Mouse (Mus musculus) bone marrow, adult 2 months (tissue): ENCODE results near the gene Tnfrsf25. TPM values are rescaled to one million over a fixed set of nuclear protein-coding genes. Genes with fewer than 3 reads are reported as not detected.

Experiments used
- H3K27ac ChIP-seq: fragments of 200-500 bp; 2 replicates; pipeline ENCODE4 v1.5.1; 2012; ENCODE audit warnings: low read depth, mild to moderate bottlenecking, control low read depth, inconsistent platforms, low read length; ENCODE audit not compliant: control insufficient read depth, poor library complexity, insufficient read depth
- H3K4me1 ChIP-seq: fragments of 200-500 bp; 2 replicates; pipeline ENCODE4 v1.6.1; 2011; ENCODE audit warnings: low read length; ENCODE audit not compliant: control insufficient read depth, insufficient read depth
- H3K4me3 ChIP-seq: fragments of 200-500 bp; replicated peaks from 2 replicates; pipeline ENCODE3; 2011; ENCODE audit warnings: mild to moderate bottlenecking, low read depth, low read length, control low read depth; ENCODE audit not compliant: control insufficient read depth
- CTCF ChIP-seq: fragments of 200-500 bp; IDR thresholded peaks from 2 replicates; pipeline ENCODE4 v1.5.1; 2011; ENCODE audit warnings: low read length, control low read depth; ENCODE audit not compliant: control insufficient read depth, insufficient read depth
- POLR2A ChIP-seq: fragments of 200-500 bp; IDR thresholded peaks from 2 replicates; pipeline ENCODE4 v1.6.1; 2011; ENCODE audit warnings: low read depth, mild to moderate bottlenecking, control low read depth, low read length, borderline replicate concordance; ENCODE audit not compliant: control insufficient read depth
- WGBS: fragments of 180-500 bp; shearing (Covaris S2); methylation state at CpG from one replicate; pipeline ENCODE4 v1.1.7; 2018; 5-methylcytosine and 5-hydroxymethylcytosine counted together
- polyA plus RNA-seq: library from polyadenylated mRNA; stranded (reverse); fragments of >200 nt; gene quantifications from 2 replicates; pipeline ENCODE4 v1.2.4, GENCODE M21; 2011; ENCODE audit warnings: low replicate concordance; ENCODE audit not compliant: missing spikeins, insufficient read depth, insufficient read length

The Tnfrsf25 gene
- polyA plus RNA-seq, 1 experiment, result 3.3 TPM

DNA sequence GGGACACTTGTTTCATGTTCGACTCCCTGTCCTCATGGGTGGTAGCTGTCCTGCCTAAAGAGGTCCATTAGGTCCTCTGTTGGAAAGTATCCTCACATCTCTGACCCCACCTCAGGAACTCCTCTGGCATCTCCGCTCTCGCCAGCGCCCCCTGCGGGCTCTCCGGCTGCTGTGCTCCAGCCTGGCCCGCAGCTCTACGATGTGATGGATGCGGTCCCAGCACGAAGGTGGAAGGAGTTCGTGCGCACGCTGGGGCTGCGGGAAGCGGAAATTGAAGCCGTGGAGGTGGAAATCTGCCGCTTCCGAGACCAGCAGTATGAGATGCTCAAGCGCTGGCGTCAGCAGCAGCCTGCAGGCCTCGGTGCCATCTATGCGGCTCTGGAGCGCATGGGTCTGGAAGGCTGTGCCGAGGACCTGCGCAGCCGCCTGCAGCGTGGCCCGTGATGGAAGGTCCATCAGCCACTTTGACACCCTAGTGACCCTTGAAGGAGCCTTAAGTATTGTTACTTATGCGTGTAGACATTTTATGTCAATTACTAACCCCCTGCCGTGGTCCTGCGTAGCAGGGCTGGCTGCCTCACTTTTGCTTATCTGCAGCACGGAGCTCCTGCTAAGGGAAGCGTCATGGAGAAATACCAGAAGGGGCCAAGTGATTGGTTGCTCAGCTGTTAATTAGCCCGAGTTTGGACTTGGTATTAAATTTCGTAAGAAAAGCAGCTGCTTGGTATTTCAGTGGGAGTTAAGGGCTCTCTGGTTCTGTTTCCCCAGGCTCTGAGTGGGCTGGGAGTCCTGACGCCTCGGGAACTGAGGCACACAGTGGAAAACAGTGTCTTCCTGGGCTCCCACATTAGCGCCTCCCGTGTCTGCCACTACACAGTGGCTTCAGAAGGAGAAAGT, 3.9 kb downstream of the Tnfrsf25 start:
- Histone ChIP-seq H3K27ac (no peak overlapping the region), H3K4me3 (no peak overlapping the region), H3K4me1 (no peaks in the 10 kb centered on the region)
- 62% methylated on average over 39 of the region's 39 CpGs for WGBS
- peak; percentile 28; the same call in 1 of the 2 replicates for TF ChIP-seq CTCF
- no peak for TF ChIP-seq POLR2A

DNA sequence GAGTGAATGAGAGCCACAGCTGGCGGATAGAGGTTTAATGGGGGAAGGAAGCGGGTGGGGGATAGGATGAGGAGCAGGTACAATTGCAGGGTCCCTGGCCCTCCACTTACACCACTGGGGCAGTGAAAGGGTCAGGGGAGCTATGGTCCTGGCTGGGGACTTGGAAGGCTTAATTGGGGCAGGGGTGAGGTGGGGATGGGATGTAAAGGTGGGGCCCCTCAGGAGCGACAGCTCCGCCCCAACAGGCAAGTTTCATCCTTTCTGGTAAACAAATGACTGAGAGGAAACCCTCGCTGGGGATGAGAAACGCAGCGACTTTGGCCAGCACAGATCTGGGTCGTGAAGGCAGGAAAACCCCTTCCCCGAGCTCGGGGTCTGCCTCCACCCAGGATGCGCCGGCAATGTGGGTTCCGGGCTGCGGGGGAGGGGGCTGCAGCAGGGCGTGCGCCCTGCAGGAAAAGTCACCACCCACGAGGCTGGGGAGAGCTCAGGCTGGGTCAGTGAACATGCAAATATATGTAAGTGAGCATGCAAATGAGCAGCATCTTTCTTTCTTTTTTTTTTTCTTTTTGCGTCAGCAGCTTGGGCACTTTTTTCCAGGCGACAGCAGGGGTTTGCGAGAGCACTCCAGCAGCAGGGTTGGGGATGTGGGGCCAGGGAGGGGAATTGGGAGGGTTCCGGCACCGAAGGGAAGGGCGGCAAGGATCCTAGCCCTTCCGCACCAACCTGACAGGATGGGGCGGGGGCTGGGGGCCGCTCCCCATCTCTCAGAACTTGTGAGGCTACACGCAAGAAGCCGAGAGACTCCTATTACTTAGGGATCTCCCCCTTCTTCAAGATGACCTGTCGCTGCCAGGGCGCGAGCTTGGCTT, 4.8 kb downstream of the Tnfrsf25 start:
- TF ChIP-seq POLR2A (no peak), CTCF (no peak)
- Histone ChIP-seq H3K4me1 (no peaks in the 10 kb centered on the region), H3K4me3 (no peak overlapping the region), H3K27ac (no peak overlapping the region)
- WGBS, result 8% methylated on average over 31 of the region's 31 CpGs

DNA sequence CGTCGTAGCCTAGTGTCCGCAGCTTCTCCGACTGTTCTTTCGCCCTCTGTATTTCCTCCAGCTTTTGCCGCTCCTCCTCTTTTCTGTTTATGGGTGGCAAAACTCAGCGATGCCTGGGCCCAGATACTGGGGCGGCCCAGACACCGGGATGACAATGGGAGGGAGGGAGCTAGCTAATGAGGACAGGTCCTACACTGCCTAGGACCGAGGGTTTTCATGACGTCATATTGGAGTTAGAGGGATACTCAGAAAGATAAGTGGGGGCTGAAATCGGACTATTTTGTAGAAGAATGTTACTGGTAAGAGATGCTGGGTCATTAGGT, 5.4 kb downstream of the Tnfrsf25 start:
- Histone ChIP-seq H3K27ac (no peak overlapping the region), H3K4me3 (no peak overlapping the region), H3K4me1 (no peaks in the 10 kb centered on the region)
- TF ChIP-seq CTCF (no peak), POLR2A (no peak)
- 3% methylated on average over 12 of the region's 12 CpGs for WGBS

DNA sequence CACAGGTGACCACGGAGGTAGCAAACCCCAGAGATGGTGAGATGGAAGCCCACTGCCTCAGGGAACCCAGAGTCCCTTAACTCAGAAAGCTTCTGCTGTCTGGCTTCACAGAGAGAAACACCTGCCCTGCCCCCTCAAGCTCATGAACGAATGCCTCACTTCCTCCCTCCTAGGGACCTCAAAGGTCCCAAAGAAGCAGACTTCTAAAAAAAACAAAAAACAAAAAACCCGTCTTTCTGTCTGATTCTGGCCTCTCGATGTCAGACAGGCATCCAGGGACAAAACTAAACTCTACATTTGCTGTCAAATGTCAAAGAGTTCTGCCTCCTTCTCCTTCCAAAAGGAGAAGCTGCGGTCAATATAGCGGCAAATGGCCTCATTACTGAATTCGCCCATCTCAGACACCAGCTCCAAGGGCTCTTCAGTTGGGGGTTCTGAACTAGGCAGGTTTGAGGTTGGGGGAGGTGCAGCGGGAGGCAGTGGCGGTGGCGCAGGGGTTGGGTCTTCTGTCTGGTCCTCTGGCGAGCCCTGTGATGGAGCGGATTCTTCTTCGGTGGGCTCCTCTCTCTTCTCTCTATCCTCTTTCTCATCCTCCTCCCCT, 8.7 kb downstream of the Tnfrsf25 start:
- 3% methylated on average over 13 of the region's 13 CpGs for WGBS
- H3K4me3 ChIP-seq, result no peak overlapping the region
- no peak overlapping the region for H3K27ac ChIP-seq
- H3K4me1 ChIP-seq, result no peaks in the 10 kb centered on the region
- TF ChIP-seq POLR2A (no peak), CTCF (no peak)

DNA sequence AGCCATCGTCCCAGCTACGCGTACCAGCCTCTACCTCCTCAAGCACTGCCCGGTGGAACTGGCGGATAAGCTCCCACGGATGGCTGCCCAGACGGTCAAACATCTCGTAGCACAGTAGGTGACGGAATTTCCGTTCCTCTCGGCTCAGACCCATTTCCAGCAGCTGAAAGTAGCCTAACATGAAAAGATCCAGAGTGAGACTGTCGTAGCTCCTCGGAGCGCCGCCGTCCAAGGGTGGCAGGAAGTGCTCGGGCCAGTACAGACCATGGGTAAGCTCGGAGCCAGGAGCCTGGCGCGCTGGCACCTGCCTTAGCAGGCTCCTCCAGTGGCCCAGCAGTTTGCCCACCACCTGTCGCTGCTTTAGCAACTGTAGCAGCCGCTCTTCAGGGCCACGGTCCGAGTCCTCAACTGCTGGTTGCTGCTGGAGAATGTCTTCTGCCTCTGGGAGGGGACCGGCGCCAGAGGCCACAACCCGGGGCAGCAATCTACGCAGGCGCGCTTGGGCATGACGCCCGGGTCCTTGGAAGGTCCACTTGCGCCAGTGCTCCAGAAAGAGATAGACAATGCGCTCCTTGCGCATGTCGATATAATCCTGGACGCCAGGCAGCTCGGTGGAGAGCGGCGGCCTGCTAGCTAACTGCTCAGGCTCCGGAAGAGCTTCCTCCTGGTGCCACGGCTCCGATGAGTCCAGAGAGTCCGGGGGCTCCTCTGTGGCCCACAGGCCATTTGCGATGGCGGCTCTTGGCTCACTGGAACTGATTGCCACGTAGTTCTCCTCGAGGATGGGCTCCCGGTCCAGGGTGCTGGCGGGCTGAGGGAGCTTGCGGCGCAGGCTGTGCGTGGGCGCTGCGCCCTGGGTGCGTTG, 9.7 kb downstream of the Tnfrsf25 start:
- H3K27ac ChIP-seq, result no peak overlapping the region
- H3K4me3 ChIP-seq, result peak overlapping the region; percentile 12
- TF ChIP-seq CTCF, result no peak
- TF ChIP-seq POLR2A, result no peak
- H3K4me1 ChIP-seq, result no peaks in the 10 kb centered on the region
- 4% methylated on average over 56 of the region's 56 CpGs for WGBS

DNA sequence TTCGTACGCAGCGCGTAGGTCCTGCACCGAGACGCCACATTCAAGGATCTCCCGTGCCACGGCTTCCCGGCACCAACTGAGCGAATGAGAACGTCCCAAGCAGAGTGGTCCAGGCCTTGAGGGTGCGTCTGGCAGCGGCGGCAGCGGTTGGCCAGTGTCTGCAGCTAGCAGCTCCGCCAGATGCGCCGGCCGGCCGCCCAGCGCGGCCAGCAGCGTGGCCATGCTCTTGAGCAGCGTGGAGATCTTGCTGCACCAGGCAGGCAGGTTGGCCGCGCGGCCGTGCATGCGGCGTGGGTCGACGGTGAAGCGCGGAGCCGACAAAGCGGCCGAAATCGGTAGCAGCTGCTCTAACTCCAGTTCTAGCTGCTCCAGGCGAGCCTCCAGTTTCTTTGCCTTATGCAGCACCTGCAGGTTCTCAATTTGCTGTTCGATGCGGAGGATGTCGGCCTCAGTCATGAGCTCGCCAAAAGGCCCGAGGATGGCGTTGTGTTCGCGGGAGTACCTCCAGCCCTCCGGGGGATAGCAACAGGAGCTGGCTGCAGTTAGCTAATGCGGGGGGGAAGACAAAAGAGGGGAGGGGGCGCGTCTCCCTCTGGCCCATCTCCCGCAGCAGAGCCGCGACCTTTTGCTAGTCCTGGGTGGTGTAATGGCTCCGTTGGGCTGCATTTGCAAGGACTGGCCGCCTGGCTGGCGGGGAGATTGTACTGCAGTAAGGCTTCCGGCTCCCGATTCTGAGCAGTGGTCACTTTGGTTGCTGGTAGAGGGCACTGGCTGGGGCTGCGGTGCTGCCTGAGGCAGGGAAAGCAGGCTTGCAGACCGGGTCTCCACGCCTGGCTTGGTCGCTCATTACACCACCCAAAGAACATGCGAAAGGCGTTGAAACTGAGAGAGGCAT, 10.5 kb downstream of the Tnfrsf25 start:
- H3K4me1 ChIP-seq, result no peaks in the 10 kb centered on the region
- 15% methylated on average over 65 of the region's 65 CpGs for WGBS
- H3K27ac ChIP-seq, result no peak overlapping the region
- H3K4me3 ChIP-seq, result no peak overlapping the region
- no peak for TF ChIP-seq CTCF
- no peak for TF ChIP-seq POLR2A

DNA sequence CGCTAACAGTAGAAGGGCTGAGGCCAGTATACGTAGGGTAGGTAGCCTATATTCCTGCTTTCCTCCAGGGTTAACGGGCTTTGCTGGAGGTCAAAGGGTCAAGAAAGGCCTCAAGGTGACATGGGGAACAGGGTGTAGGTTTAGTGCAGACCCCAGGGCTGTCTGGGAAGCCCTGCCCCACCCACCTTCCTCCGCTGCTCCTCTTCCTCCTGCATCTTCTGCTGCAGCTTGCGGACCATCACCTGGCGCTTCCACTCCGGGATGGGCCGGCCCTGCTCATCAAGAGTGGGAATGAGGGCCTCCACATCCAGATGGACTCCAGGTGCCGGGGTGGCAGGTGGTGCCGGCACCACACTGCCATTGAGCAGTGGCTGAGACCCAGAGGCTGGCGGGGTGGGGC, 12.2 kb downstream of the Tnfrsf25 start:
- TF ChIP-seq POLR2A, result no peak
- TF ChIP-seq CTCF, result no peak

More for the DNA sequence above, 12.2 kb downstream of the Tnfrsf25 start:
- 92% methylated on average over 11 of the region's 11 CpGs for WGBS
- Histone ChIP-seq H3K4me1 (no peaks in the 10 kb centered on the region), H3K4me3 (no peak overlapping the region), H3K27ac (no peak overlapping the region; the same call in 1 of the 2 replicates)
